Mouse (Mus musculus) ES-Bruce4 (cell line): ENCODE results near the gene Leprot. TPM values are rescaled to one million over a fixed set of nuclear protein-coding genes. Genes with fewer than 3 reads are reported as not detected.

Experiments used
- H3K27ac ChIP-seq: 2 replicates; pipeline ENCODE4 v1.5.1; 2012; ENCODE audit warnings: low read length, inconsistent platforms; ENCODE audit not compliant: insufficient read depth
- H3K27me3 ChIP-seq: 2 replicates; pipeline ENCODE4 v1.6.1; 2012; ENCODE audit warnings: mild to moderate bottlenecking, low read length, inconsistent platforms; ENCODE audit not compliant: control insufficient read depth, poor library complexity, insufficient read depth, severe bottlenecking
- H3K36me3 ChIP-seq: 2 replicates; pipeline ENCODE4 v1.6.1; 2012; ENCODE audit warnings: inconsistent platforms, mild to moderate bottlenecking, low read length, moderate library complexity; ENCODE audit not compliant: control insufficient read depth, poor library complexity, insufficient read depth, severe bottlenecking
- H3K4me1 ChIP-seq: one replicate; pipeline ENCODE4 v1.8.1; 2011; ENCODE audit warnings: low read length; ENCODE audit not compliant: control insufficient read depth, insufficient read depth
- H3K4me3 ChIP-seq: 2 replicates; pipeline ENCODE4 v1.5.1; 2011; ENCODE audit warnings: low read depth, mild to moderate bottlenecking, low read length
- H3K9ac ChIP-seq: 2 replicates; pipeline ENCODE4 v1.6.1; 2012; ENCODE audit warnings: low read depth, mild to moderate bottlenecking, inconsistent platforms; ENCODE audit not compliant: poor library complexity, severe bottlenecking
- H3K9me3 ChIP-seq: replicated peaks from 2 replicates; pipeline ENCODE4 v1.6.1; 2012; ENCODE audit warnings: mild to moderate bottlenecking, low read length, inconsistent platforms; ENCODE audit not compliant: control insufficient read depth, poor library complexity, insufficient read depth, severe bottlenecking
- CTCF ChIP-seq: IDR thresholded peaks from one replicate; pipeline ENCODE4 v1.8.1; 2011; ENCODE audit warnings: low read depth, low read length
- EP300 ChIP-seq: IDR thresholded peaks from 2 replicates; pipeline ENCODE4 v1.6.1; 2011; ENCODE audit warnings: low read depth, low read length; ENCODE audit not compliant: insufficient read depth
- POLR2A ChIP-seq: IDR thresholded peaks from one replicate; pipeline ENCODE4 v1.8.1; 2011; ENCODE audit warnings: low read length; ENCODE audit not compliant: insufficient read depth
- polyA plus RNA-seq: library from polyadenylated mRNA; stranded (reverse); fragments of >200 nt; gene quantifications from 2 replicates; pipeline ENCODE4 v1.2.4, GENCODE M21; 2011; ENCODE audit warnings: low read depth; ENCODE audit not compliant: missing spikeins, insufficient read depth, insufficient read length

Leprot gene
- polyA plus RNA-seq, 1 experiment: 57.7 TPM

GRCm38 (mm10) chr4:101654788-101655414 lies 7.4 kb downstream of the Leprot start:
- peaks cover 4% of the 10 kb centered on the region; the same call in 1 of the 2 replicates for H3K36me3 ChIP-seq
- H3K4me1 ChIP-seq: no peaks in the 10 kb centered on the region
- H3K4me3 ChIP-seq: no peak overlapping the region
- H3K9me3 ChIP-seq: no peaks in the 10 kb centered on the region
- H3K9ac ChIP-seq: no peak overlapping the region
- H3K27me3 ChIP-seq: no peaks in the 10 kb centered on the region
- TF ChIP-seq EP300 (no peak), POLR2A (no peak), CTCF (no peak)
- no peak overlapping the region for H3K27ac ChIP-seq

GRCm38 (mm10) chr4:101655415-101655790 lies 7.9 kb downstream of the Leprot start:
- Histone ChIP-seq H3K4me3 (no peak overlapping the region), H3K9me3 (no peaks in the 10 kb centered on the region)
- TF ChIP-seq POLR2A (no peak), EP300 (no peak), CTCF (no peak)

GRCm38 (mm10) chr4:101656056-101656455 lies 8.5 kb downstream of the Leprot start:
- Histone ChIP-seq H3K27me3 (no peaks in the 10 kb centered on the region), H3K27ac (no peak overlapping the region), H3K4me3 (no peak overlapping the region), H3K9ac (no peak overlapping the region), H3K9me3 (no peaks in the 10 kb centered on the region), H3K36me3 (peaks cover 4% of the 10 kb centered on the region; the same call in 1 of the 2 replicates), H3K4me1 (no peaks in the 10 kb centered on the region)
- TF ChIP-seq CTCF: no peak
- TF ChIP-seq EP300: no peak
- no peak for TF ChIP-seq POLR2A

More at GRCm38 (mm10) chr4:101655415-101655790, 7.9 kb downstream of the Leprot start:
- Histone ChIP-seq H3K9ac (no peak overlapping the region), H3K27ac (no peak overlapping the region), H3K27me3 (no peaks in the 10 kb centered on the region), H3K4me1 (no peaks in the 10 kb centered on the region), H3K36me3 (peaks cover 4% of the 10 kb centered on the region; the same call in 1 of the 2 replicates)

- no peak overlapping the region for H3K4me3 ChIP-seq
- H3K27ac ChIP-seq: no peak overlapping the region
- H3K4me1 ChIP-seq: no peaks in the 10 kb centered on the region
- H3K27me3 ChIP-seq: no peaks in the 10 kb centered on the region
- H3K36me3 ChIP-seq: peaks cover 4% of the 10 kb centered on the region; the same call in 1 of the 2 replicates
- no peak for TF ChIP-seq CTCF
- no peak for TF ChIP-seq POLR2A
- no peak for TF ChIP-seq EP300
- no peaks in the 10 kb centered on the region for H3K9me3 ChIP-seq
- H3K9ac ChIP-seq: no peak overlapping the region
Observed at GRCm38 (mm10) chr4:101656956-101657570, 9.5 kb downstream of the Leprot start.

- no peak for TF ChIP-seq CTCF
- TF ChIP-seq EP300: no peak
- no peak overlapping the region for H3K9ac ChIP-seq
- H3K36me3 ChIP-seq: no peaks in the 10 kb centered on the region
- no peaks in the 10 kb centered on the region for H3K9me3 ChIP-seq
- H3K27ac ChIP-seq: no peak overlapping the region
- H3K4me3 ChIP-seq: no peak overlapping the region
- no peaks in the 10 kb centered on the region for H3K4me1 ChIP-seq
- no peaks in the 10 kb centered on the region for H3K27me3 ChIP-seq
Observed at GRCm38 (mm10) chr4:101664160-101664750, 16.7 kb downstream of the Leprot start.

DNA sequence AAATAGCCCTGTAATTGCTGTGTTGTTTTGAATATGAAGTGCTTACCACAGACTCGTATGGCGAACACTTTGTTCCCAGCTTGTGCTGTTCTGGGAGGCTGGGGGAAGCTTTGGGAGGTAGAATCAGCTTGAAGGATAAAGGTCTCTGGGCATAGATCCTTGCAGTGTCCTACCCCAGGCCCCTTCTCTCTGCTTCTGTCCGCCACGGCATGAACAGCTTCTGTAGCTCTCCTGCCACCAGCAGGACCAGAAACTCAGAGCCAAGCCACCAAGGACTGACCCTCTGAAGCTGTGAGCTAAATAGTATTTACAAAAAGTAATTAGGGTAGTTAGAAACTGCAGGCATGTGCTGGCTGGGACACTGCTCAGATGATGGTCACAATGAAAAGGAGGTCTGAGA lies 17.2 kb downstream of the Leprot start:
- Histone ChIP-seq H3K9me3 (no peaks in the 10 kb centered on the region), H3K36me3 (no peaks in the 10 kb centered on the region), H3K4me3 (no peak overlapping the region), H3K9ac (no peak overlapping the region), H3K27ac (no peak overlapping the region), H3K4me1 (no peaks in the 10 kb centered on the region), H3K27me3 (no peaks in the 10 kb centered on the region)
- no peak for TF ChIP-seq EP300
- no peak for TF ChIP-seq CTCF
- TF ChIP-seq POLR2A: no peak
